ENCODE assay signal across 18 mouse cellular contexts in genomic region chr4:67677589-67677988, GRCm38 (mm10).
A peak's percentile ranks its signal among the peaks of the same experiment; 100 is the strongest.
DNase-seq lines count a peak whose midpoint lies in the region; ATAC-seq and TF ChIP-seq lines count a peak whose summit lies in the region.
"Had no signal": no experiment of that assay in that cellular context is flagged by ENCODE, and none has a peak within 500 bp of the region (broad histone marks: within the 10 kb centered on the region; RNA-seq: fewer than 3 reads in every experiment).

No protein-coding gene starts in this region.

- H3K4me3 ChIP-seq in liver, adult 2 months (ENCODE audit: insufficient read depth, low read depth, low read length) = no peak overlapping the region
- no peak overlapping the region for H3K4me3 ChIP-seq in liver, embryonic 12.5 days
- H3K4me3 ChIP-seq in lung, adult 2 months (replicated peaks; ENCODE audit: extremely low read depth, low read depth, low read length) = no peak overlapping the region
- H3K4me3 ChIP-seq: embryonic facial prominence, embryonic 10.5 days; forebrain, embryonic 13.5 days; heart, adult 2 months; heart, embryonic 15.5 days had no signal

- H3K27me3 ChIP-seq in liver, adult 2 months (ENCODE audit: control insufficient read depth, insufficient read depth, low read length) = no peaks in the 10 kb centered on the region
- H3K27me3 ChIP-seq in liver, embryonic 12.5 days (replicated peaks) = no peaks in the 10 kb centered on the region
- H3K27me3 ChIP-seq: forebrain, embryonic 13.5 days; heart, embryonic 15.5 days had no signal

- no peaks in the 10 kb centered on the region for H3K9me3 ChIP-seq in liver, embryonic 12.5 days (replicated peaks)
- H3K9me3 ChIP-seq: embryonic facial prominence, embryonic 10.5 days; forebrain, embryonic 13.5 days; heart, embryonic 15.5 days had no signal

- no peak overlapping the region for H3K4me2 ChIP-seq in liver, embryonic 12.5 days
- H3K4me2 ChIP-seq: forebrain, embryonic 13.5 days; heart, embryonic 11.5 days; heart, embryonic 15.5 days had no signal

- H3K4me1 ChIP-seq in liver, adult 2 months (ENCODE audit: control insufficient read depth, insufficient read depth, low read length) = no peaks in the 10 kb centered on the region
- H3K4me1 ChIP-seq in liver, embryonic 12.5 days = no peaks in the 10 kb centered on the region
- H3K4me1 ChIP-seq in lung, adult 2 months (ENCODE audit: control insufficient read depth, insufficient read depth, low read length) = no peaks in the 10 kb centered on the region
- H3K4me1 ChIP-seq: embryonic facial prominence, embryonic 10.5 days; forebrain, embryonic 13.5 days; heart, embryonic 15.5 days had no signal

- H3K79me2 ChIP-seq in liver, adult 2 months (ENCODE audit: control insufficient read depth, insufficient read depth, low read length) = no peaks in the 10 kb centered on the region

- DNase-seq in adrenal gland, postnatal 14 days = peak; percentile 6
- no peak for DNase-seq in adrenal gland, adult 8-10 months
- DNase-seq in liver, adult 2 months (ENCODE audit: extremely low read depth, low read depth, low spot score) = peak; percentile 4
- peak; percentile 79 for DNase-seq in brain, adult 2 months (ENCODE audit: low read depth, low spot score)
- no peak for DNase-seq in heart, postnatal 36 days
- no peak for DNase-seq in lung, adult 2 months
- DNase-seq: forebrain, postnatal 0 days; gastrocnemius, postnatal 14 days; heart, adult 2 months; heart, postnatal 14 days had no signal

- no peak for TF ChIP-seq POLR2A in liver, adult 2 months (IDR thresholded peaks at IDR 0.05; ENCODE audit: extremely low read depth, insufficient read depth, low read length)
- no peak for TF ChIP-seq POLR2A in lung, adult 2 months (IDR thresholded peaks at IDR 0.05; ENCODE audit: borderline replicate concordance, extremely low read depth, low read depth, low read length)

- no peaks in the 10 kb centered on the region for H3K36me3 ChIP-seq in liver, adult 2 months (ENCODE audit: control insufficient read depth, insufficient read depth, low read length)
- H3K36me3 ChIP-seq in liver, embryonic 12.5 days = no peaks in the 10 kb centered on the region
- H3K36me3 ChIP-seq: embryonic facial prominence, embryonic 10.5 days; heart, embryonic 15.5 days had no signal

- TF ChIP-seq CTCF in liver, adult 2 months (IDR thresholded peaks at IDR 0.05; ENCODE audit: low read depth, low read length) = no peak
- TF ChIP-seq CTCF in lung, adult 2 months (IDR thresholded peaks at IDR 0.05; ENCODE audit: insufficient read depth, low read length) = no peak

- H3K27ac ChIP-seq in liver, adult 2 months (replicated peaks; ENCODE audit: insufficient read depth, low read depth, low read length) = no peak overlapping the region
- no peak overlapping the region for H3K27ac ChIP-seq in liver, embryonic 12.5 days
- H3K27ac ChIP-seq: embryonic facial prominence, embryonic 10.5 days; forebrain, embryonic 13.5 days; heart, adult 2 months; heart, embryonic 15.5 days had no signal

- intact Hi-C loops in heart, postnatal 36 days (cut with DNase I) = no loop called here

- no peak for ATAC-seq in liver, embryonic 12.5 days
- ATAC-seq: forebrain, embryonic 13.5 days; forebrain, postnatal 0 days; hindbrain, embryonic 16.5 days; inflammation-experienced regulatory T-cells, adult 6 months; intestine, postnatal 0 days had no signal

- H3K9ac ChIP-seq in liver, adult 2 months (ENCODE audit: low read depth, low read length) = no peak overlapping the region
- H3K9ac ChIP-seq in liver, embryonic 12.5 days = no peak overlapping the region
- H3K9ac ChIP-seq: forebrain, embryonic 13.5 days; forebrain, postnatal 0 days; heart, embryonic 15.5 days had no signal

- 64% methylated on average over 1 of the region's 1 CpGs for WGBS in liver, adult 2 months
- 65% methylated on average over 1 of the region's 1 CpGs for WGBS in liver, embryonic 12.5 days (ENCODE audit: insufficient replicate concordance)
- 53% methylated on average over 1 of the region's 1 CpGs for WGBS in lung, adult 2 months

Comparison
In these comparisons a context has a peak if more than half of its experiments do, and no peak if none do; other contexts are left out.
1. DNase-seq: peak in adrenal gland, postnatal 14 days (single experiment), liver, adult 2 months (single experiment) and brain, adult 2 months (single experiment); none in adrenal gland, adult 8-10 months (single experiment), heart, postnatal 36 days (0 of 2) and lung, adult 2 months (single experiment).